Mouse (Mus musculus) left cerebral cortex, postnatal 4 days (tissue): ENCODE results near the gene Rabgap1. TPM values are rescaled to one million over a fixed set of nuclear protein-coding genes. Genes with fewer than 3 reads are reported as not detected.

Experiments
- total RNA-seq, 2 experiments: library from RNA; stranded (reverse); gene quantifications; 2 replicates each; pipeline ENCODE4 v1.2.3; 2021

The Rabgap1 gene
- total RNA-seq, 2 experiments from 2014 or later: 111 to 115 TPM

Other genes with a start within 250 kb of the Rabgap1 start
- gene Olfr366, start 231.7 kb upstream of the Rabgap1 start, total RNA-seq: not detected
- gene Olfr368, start 116.8 kb upstream of the Rabgap1 start, total RNA-seq: not detected
- 10 to 100 TPM; 37.1 to 40.2 TPM for gene Pdcl, start 83.9 kb upstream of the Rabgap1 start, total RNA-seq
- 10 to 100 TPM; 87.9 to 93.5 TPM for gene Rc3h2, start 20.4 kb upstream of the Rabgap1 start, total RNA-seq
- gene Zbtb26, start 144 bp upstream of the Rabgap1 start, total RNA-seq: 10 to 100 TPM in 1 of 2 experiments, 1 to 10 TPM in 1; 8.8 to 12.8 TPM
- gene Zbtb6, start 108 bp upstream of the Rabgap1 start, total RNA-seq: 10 to 100 TPM; 30.5 to 31.7 TPM
- gene Gpr21, start 73.1 kb downstream of the Rabgap1 start, total RNA-seq: 10 to 100 TPM; 32.3 to 40.2 TPM